Mouse (Mus musculus) heart, embryonic 12.5 days (tissue): Measurements from ENCODE around the gene Gprasp2. TPM values are rescaled to one million over a fixed set of nuclear protein-coding genes. Genes with fewer than 3 reads are reported as not detected.
"Not testable (repeated sequence)": the region's sequence is repeated elsewhere in the genome, so short reads cannot be mapped to it uniquely, and the experiment has no call there.

Experiments used
- ATAC-seq: fragments of 200-750 bp; cut with Nextera tagmentation; 2 replicates; pipeline ENCODE4 v1.8.0; 2017; ENCODE audit warnings: moderate TSS enrichment, moderate library complexity; ENCODE audit not compliant: insufficient number of reproducible peaks, low FRiP score
- H3K27ac ChIP-seq: fragments of 300-500 bp; sonication (generic); 2 replicates; pipeline ENCODE4 v1.5.1; 2016; ENCODE audit warnings: mild to moderate bottlenecking, moderate library complexity; ENCODE audit not compliant: poor library complexity, severe bottlenecking
- H3K27me3 ChIP-seq: fragments of 300-500 bp; sonication (generic); replicated peaks from 2 replicates; pipeline ENCODE4 v1.6.1; 2016; ENCODE audit warnings: mild to moderate bottlenecking, moderate library complexity
- H3K36me3 ChIP-seq: fragments of 300-500 bp; sonication (generic); 2 replicates; pipeline ENCODE4 v1.6.1; 2016; ENCODE audit warnings: mild to moderate bottlenecking, moderate library complexity
- H3K4me1 ChIP-seq: fragments of 300-500 bp; sonication (generic); replicated peaks from 2 replicates; pipeline ENCODE4 v1.6.1; 2016; ENCODE audit warnings: mild to moderate bottlenecking
- H3K4me2 ChIP-seq: fragments of 300-500 bp; sonication (generic); 2 replicates; pipeline ENCODE4 v1.6.1; 2016; ENCODE audit warnings: mild to moderate bottlenecking, moderate library complexity
- H3K4me3 ChIP-seq: fragments of 300-500 bp; sonication (generic); 2 replicates; pipeline ENCODE4 v1.5.1; 2016; ENCODE audit warnings: mild to moderate bottlenecking
- H3K9ac ChIP-seq: fragments of 300-500 bp; sonication (generic); 2 replicates; pipeline ENCODE4 v1.6.1; 2016; ENCODE audit warnings: mild to moderate bottlenecking, moderate library complexity
- H3K9me3 ChIP-seq: fragments of 300-500 bp; sonication (generic); replicated peaks from 2 replicates; pipeline ENCODE4 v1.6.1; 2016; ENCODE audit warnings: mild to moderate bottlenecking, moderate library complexity
- WGBS: fragments of 180-500 bp; shearing (Covaris S2); methylation state at CpG from one replicate; pipeline ENCODE4 v1.1.7; 2016; 5-methylcytosine and 5-hydroxymethylcytosine counted together
- polyA plus RNA-seq: library from polyadenylated mRNA; unstranded; fragments of >200 nt; fragmentation: Nextera tagmentation; extraction: Ambion mirVana; gene quantifications from 2 replicates; pipeline ENCODE4 v1.2.1, GENCODE M21; 2016

Gprasp2 gene
- polyA plus RNA-seq = 23.1 and 23.9 TPM in 2 replicates

DNA sequence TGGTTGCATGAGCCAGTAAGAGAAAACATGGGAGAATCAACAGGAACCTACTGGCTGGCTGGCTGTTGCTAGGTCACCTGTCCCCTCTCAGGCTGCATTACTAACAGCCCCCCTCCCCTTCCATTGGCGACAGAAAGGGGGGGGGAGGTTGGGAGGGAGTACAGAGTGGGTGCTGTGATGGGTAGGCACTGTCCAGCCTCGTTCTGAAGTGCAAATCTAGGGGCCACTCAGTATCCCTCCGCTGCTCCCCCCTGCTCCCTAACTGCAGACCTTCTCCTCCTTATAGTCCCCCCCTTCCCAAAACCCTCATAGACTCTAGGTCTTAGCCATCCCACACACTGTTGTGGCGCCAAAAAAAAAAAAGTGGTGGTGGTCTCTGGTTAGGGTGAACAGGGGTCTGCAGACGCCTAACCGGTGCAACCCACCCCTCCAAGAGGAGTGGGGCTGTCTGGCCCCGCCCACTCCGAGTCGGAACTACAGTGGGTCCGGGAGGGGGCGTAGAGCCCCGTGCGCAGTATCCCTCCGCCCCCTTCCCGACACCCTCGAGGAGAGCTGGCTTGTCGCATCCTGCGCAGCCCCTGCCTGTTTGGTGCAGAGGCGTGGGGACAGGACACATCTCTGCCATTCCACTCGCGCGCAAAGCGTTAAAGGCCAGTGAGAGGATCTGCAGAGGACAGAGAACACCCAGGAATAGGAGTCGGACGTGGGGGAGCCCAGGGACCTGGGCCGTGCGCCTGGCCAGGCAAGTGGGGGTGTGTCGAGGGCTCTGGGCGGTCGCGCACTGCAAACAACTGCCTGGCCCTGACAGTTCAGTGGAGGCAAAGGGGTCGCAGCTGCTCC, at the start of gene Gprasp2:
Gene Gprasp2, plus strand, starts transcription at position 514 of the 840 bp plus-strand sequence.
- WGBS = 16% methylated on average over 28 of the region's 32 CpGs
- ATAC-seq = peak; percentile 84
- H3K36me3 ChIP-seq, H3K27ac ChIP-seq, H3K27me3 ChIP-seq, H3K4me1 ChIP-seq, H3K9me3 ChIP-seq: not testable (repeated sequence)
- Histone ChIP-seq H3K4me2 (peak within 1 kb of the TSS; percentile 92), H3K4me3 (peak within 1 kb of the TSS; percentile 58), H3K9ac (peak within 1 kb of the TSS; percentile 69)

DNA sequence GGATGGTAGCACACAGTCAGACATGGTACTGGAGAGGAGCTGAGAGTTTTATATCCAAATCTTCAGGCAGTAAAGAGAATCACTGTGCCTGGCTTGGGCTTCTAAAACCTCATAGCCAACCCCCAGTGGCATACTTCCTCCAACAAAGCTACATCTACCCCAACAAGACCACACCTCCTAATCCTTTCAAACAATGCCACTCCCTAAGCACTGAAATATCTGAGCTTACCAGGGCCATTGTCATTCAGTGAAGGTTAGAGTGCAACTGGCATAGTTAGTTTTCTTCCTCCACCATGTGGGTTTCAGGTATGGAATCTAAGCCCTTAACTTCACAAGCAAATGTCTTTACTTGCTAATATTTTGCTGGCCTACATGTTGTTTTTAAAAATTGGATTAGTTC, 47.3 kb upstream of the Gprasp2 start:
- H3K4me1 ChIP-seq = no peaks in the 10 kb centered on the region
- H3K27ac ChIP-seq = no peak overlapping the region
- H3K36me3 ChIP-seq = no peaks in the 10 kb centered on the region
- no peak overlapping the region for H3K4me3 ChIP-seq
- ATAC-seq = no peak
- no peaks in the 10 kb centered on the region for H3K27me3 ChIP-seq
- H3K4me2 ChIP-seq = no peak overlapping the region
- no peaks in the 10 kb centered on the region for H3K9me3 ChIP-seq
- no peak overlapping the region for H3K9ac ChIP-seq

DNA sequence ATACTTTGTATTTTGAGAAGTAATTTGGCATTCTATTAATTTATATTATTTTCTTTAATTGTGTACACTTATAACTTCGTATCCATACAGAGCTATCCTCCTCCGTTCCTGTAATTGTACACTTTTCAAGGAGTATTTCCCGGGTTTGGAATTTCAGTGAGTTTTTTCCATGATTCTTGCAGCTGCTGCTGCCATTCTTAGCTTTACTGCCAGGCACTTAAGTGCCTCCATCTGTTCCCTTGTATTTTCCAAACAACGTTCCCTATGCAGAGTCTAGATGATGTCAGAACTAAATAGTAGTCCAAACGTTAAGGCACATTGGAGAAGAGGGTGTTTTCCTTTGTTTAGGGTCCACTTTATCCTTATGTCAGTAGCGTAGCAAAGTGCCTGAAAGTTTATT, 46.5 kb upstream of the Gprasp2 start:
- H3K4me2 ChIP-seq = no peak overlapping the region
- WGBS = 74% methylated on average over 6 of the region's 6 CpGs
- no peaks in the 10 kb centered on the region for H3K27me3 ChIP-seq
- H3K9me3 ChIP-seq = no peaks in the 10 kb centered on the region
- no peak overlapping the region for H3K9ac ChIP-seq
- H3K4me3 ChIP-seq = no peak overlapping the region
- no peak overlapping the region for H3K27ac ChIP-seq
- no peaks in the 10 kb centered on the region for H3K4me1 ChIP-seq
- no peak for ATAC-seq
- H3K36me3 ChIP-seq = no peaks in the 10 kb centered on the region

DNA sequence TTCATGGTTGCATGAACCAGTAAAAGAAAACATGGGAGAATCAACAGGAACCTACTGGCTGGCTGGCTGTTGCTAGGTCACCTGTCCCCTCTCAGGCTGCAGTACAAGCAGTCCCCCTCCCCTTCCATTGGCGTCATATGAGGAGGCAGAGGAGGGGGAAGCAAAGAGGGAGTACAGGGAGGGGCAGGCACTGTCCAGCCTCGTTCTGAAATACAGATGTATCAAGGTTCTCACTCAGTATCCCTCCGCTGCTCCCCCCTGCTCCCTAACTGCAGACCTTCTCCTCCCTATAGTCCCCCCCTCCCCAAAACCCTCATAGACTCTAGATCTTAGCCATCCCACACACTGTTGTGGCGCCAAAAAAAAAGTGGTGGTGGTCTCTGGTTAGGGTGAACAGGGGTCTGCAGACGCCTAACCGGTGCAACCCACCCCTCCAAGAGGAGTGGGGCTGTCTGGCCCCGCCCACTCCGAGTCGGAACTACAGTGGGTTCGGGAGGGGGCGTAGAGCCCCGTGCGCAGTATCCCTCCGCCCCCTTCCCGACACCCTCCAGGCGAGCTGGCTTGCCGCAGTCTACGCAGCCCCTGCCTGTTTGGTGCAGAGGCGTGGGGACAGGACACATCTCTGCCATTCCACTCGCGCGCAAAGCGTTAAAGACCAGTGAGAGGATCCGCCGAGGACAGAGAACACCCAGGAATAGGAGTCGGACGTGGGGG, 43.1 kb upstream of the Gprasp2 start:
- not testable (repeated sequence) for H3K4me1 ChIP-seq, H3K27ac ChIP-seq, H3K9me3 ChIP-seq, H3K27me3 ChIP-seq
- Histone ChIP-seq H3K9ac (peak overlapping the region; percentile 72), H3K36me3 (peaks cover 14% of the 10 kb centered on the region), H3K4me2 (peak overlapping the region; percentile 72), H3K4me3 (peak overlapping the region; percentile 69)
- ATAC-seq = peak; percentile 90
- 16% methylated on average over 25 of the region's 27 CpGs for WGBS

DNA sequence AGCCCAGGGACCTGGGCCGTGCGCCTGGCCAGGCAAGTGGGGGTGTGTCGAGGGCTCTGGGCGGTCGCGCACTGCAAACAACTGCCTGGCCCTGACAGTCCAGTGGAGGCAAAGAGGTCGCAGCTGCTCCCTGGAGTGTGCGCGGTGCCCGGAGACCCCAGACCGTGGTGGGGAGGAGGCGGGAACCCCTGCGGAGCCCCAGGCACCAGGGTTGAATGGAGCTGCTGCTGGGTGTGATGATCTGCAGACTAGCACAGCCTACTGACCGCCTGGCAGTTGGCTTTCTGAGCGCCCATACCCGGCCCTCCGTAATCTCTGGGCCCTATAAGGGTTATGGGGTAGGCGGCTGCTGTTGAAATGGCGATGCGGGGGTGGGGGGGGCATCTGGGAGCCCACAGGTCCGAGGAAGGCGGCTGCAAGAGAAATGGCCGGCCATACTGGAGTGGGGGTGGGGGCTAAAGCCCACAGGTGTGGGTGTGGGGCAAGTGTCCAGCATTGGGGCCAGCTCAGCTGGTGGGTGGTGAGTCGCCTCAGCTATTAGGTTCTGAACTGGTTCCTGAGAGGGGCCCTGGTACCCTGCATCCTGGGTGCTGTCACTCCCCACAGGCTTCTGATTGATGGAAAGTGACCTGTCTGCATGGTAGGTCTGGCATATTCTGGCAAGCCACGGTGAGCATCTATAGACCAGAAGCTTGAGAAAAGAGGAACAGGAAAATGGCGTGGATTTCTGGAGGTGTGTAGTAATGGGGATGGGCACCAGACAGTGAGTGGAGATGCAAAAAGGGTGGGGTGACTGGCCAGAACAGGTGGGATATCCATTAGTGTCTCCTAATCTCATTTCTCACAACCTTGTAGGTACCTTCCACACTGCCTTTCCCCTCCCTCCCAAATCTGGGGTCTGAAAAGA, 42.3 kb upstream of the Gprasp2 start:
- not testable (repeated sequence) for H3K4me1 ChIP-seq, H3K27ac ChIP-seq, H3K9me3 ChIP-seq, H3K27me3 ChIP-seq
- Histone ChIP-seq H3K36me3 (peaks cover 15% of the 10 kb centered on the region), H3K4me3 (peak overlapping the region; percentile 69), H3K4me2 (peak overlapping the region; percentile 72), H3K9ac (peak overlapping the region; percentile 72)
- 18% methylated on average over 26 of the region's 26 CpGs for WGBS
- ATAC-seq = peak; percentile 60

DNA sequence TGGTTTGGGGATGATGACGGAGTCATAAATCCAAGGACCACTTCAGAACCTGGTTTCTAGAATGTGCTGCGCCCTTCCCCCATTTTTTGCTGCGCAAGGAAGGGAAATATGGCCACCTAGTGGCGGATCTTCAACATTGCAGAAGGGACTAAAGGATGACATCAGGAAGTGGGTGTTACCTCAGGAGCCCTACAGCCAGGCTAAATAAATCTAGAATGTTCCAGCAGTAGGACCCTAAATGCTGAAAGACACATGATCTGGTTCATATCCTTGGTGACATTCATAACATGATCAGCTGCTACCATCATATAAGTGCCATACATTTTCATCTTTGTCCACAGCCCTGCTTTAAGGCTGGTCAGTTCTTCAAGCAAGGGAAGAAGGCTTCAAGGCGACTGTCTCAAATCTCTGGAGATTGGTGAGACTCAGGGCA, 41.6 kb upstream of the Gprasp2 start, which contains the start of gene Bhlhb9:
Gene Bhlhb9, plus strand, starts transcription at position 383 of the 433 bp plus-strand sequence.
- Histone ChIP-seq H3K9ac (peak within 1 kb of the TSS; percentile 72), H3K4me2 (peak within 1 kb of the TSS; percentile 72), H3K4me3 (peak within 1 kb of the TSS; percentile 69), H3K36me3 (peaks cover 15% of the 10 kb centered on the region)
- 29% methylated on average over 4 of the region's 5 CpGs for WGBS
- not testable (repeated sequence) for ATAC-seq, H3K27me3 ChIP-seq, H3K4me1 ChIP-seq, H3K9me3 ChIP-seq, H3K27ac ChIP-seq

DNA sequence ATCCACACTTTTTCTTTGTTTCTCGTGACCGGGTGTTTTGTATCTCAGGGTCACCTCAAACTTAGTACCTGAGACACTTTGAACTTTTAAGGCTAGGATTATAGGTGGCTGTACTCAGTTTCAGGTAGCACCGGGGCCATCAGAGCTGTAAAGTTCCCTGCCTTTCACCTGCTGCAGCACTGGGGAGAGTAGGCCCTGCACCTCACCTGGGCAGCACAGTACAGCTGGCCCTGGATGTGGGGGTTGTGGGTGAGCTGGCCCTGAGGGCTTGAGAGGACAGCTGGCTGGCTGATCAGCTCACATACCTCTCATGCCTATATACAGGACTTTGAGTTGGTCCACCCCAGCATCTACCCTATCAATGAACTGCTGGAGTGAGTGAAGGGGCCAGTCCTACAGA, 34.7 kb upstream of the Gprasp2 start:
- Histone ChIP-seq H3K9ac (no peak overlapping the region), H3K9me3 (no peaks in the 10 kb centered on the region), H3K4me2 (no peak overlapping the region), H3K4me3 (no peak overlapping the region), H3K27ac (no peak overlapping the region), H3K27me3 (no peaks in the 10 kb centered on the region), H3K4me1 (0 out of 2 replicates have a peak, but pooled peaks cover 4% of the 10 kb centered on the region), H3K36me3 (peaks cover 10% of the 10 kb centered on the region)
- 80% methylated on average over 3 of the region's 3 CpGs for WGBS
- no peak for ATAC-seq

DNA sequence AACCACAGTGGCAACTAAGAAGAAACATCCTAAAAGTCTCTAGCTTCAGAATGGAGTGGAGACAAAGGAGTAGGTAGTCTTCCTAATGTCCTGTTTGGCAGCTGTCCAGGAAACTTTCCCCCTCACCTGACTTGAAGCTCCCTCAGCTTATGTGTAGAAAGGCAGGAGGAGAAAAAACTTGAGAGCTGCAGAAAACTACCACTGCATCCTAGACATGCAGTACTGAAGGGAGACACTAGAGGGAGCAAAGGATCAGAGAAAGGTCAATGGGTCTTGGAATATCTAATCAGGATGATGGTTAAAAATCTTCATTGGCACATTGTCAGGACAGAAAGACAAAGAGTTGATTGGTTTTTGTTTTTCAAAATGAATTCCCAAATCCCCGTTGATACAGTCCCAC, 33.1 kb upstream of the Gprasp2 start:
- Histone ChIP-seq H3K9me3 (no peaks in the 10 kb centered on the region), H3K4me3 (no peak overlapping the region), H3K27me3 (no peaks in the 10 kb centered on the region), H3K27ac (no peak overlapping the region), H3K4me1 (no peaks in the 10 kb centered on the region), H3K4me2 (no peak overlapping the region), H3K9ac (no peak overlapping the region), H3K36me3 (0 out of 2 replicates have a peak, but pooled peaks cover under 1% of the 10 kb centered on the region)
- 6% methylated on average over 1 of the region's 1 CpGs for WGBS
- no peak for ATAC-seq

DNA sequence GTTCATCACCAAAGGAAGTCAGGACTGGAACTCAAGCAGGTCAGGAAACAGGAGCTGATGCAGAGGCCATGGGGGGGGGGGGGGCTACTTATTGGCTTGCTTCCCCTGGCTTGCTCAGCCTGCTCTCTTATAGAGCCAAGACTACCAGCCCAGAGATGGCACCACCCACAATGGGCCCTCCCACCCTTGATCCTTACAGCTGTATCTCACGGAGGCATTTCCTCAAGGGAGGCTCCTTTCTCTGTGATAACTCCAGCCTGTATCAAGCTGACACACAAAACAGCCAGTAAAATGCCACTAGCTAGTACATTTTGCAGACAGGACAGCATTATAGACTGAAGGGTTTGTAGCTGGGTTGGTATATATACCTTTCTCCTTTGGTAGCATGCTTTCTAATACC, 2.9 kb upstream of the Gprasp2 start:
- ATAC-seq, H3K36me3 ChIP-seq, H3K4me3 ChIP-seq, H3K9me3 ChIP-seq, H3K27me3 ChIP-seq, H3K9ac ChIP-seq, H3K4me1 ChIP-seq, H3K27ac ChIP-seq, H3K4me2 ChIP-seq: not testable (repeated sequence)
- 23% methylated on average over 1 of the region's 1 CpGs for WGBS

DNA sequence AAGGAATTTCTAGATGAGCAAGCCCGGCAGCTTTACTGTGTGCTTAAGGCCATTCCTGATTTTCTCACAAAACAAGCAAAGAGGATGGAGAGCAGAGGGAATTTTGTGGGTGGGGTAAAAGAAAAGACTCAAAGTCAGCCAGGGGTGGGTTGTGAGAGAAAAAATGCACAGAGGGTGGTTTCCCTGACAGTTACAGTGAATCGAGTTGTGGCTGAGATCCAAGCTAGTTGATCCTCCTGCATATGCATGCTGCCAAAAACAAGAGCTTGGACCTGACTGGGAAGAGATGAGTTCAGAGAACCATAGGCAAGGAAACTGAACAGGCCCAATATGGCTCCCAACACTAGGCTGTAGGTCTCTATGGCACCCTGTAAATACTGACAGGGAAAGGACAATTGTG, 938 bp upstream of the Gprasp2 start:
- H3K4me1 ChIP-seq = no peaks in the 10 kb centered on the region
- WGBS = 62% methylated on average over 2 of the region's 2 CpGs
- H3K27ac ChIP-seq = no peak overlapping the region
- no peaks in the 10 kb centered on the region for H3K27me3 ChIP-seq
- H3K9ac ChIP-seq = no peak overlapping the region
- no peak overlapping the region for H3K4me3 ChIP-seq
- H3K9me3 ChIP-seq = no peaks in the 10 kb centered on the region
- H3K4me2 ChIP-seq = no peak overlapping the region
- ATAC-seq = no peak
- H3K36me3 ChIP-seq = 0 out of 2 replicates have a peak, but pooled peaks cover 3% of the 10 kb centered on the region
